Mouse (Mus musculus): ENCODE measurements at regions not wholly inside any gene's neighbourhood (a gene's known extent, or its start where the extent isn't known, plus 50 kb on each side); places are given as distances from the start of the nearest gene placed in this dataset.

DNA sequence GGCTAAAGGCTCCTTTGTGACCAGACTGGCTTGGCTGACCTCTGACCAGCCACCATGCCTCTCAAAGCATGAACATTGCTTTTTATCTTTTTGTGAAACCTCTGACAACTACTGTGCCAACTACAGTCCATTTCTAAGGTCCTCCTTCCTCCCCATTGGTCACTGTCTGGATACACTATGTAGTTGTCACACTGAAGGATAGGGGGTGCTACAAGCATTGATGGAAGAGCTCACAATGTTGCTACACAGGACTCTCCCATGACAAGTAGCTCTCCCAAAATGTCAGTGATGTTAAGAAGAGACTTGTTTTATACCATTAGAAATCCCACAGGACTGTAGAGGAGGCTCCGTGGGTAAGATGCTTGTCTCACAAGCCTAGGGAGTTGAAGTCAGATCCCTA is 389.0 kb upstream of the Spred2 start:
- TF ChIP-seq POLR2A (IDR thresholded peaks at IDR 0.05; ENCODE audit: low read depth, low read length) (no peak), CTCF (IDR thresholded peaks at IDR 0.05; ENCODE audit: borderline replicate concordance, insufficient read depth, low read length) (no peak)

Measured in embryonic fibroblast, embryonic 13.5 days (primary cell).